Mouse (Mus musculus) Patski (cell line): Measurements from ENCODE around the gene Cxcl5. TPM values are rescaled to one million over a fixed set of nuclear protein-coding genes. Genes with fewer than 3 reads are reported as not detected.
"Not testable (repeated sequence)": the region's sequence is repeated elsewhere in the genome, so short reads cannot be mapped to it uniquely, and the experiment has no call there.

Experiments
- ATAC-seq: fragments of 100-300 bp; one replicate; pipeline ENCODE4 v1.8.0; 2021
- CTCF ChIA-PET: fragments of 350-600 bp; sonication (Branson Sonifier 250); formaldehyde crosslinking; loops from one replicate; lab custom pipeline; 2022; ENCODE audit warnings: inconsistent platforms; lab: Charles Lee
- POLR2A ChIA-PET: fragments of 350-600 bp; sonication (Branson Sonifier 250); formaldehyde crosslinking; loops from one replicate; lab custom pipeline; 2022; ENCODE audit warnings: antibody characterized with exemption, inconsistent platforms; lab: Charles Lee
- DNase-seq: peaks from one replicate; pipeline ENCODE4 v3.0.0-alpha.2; 2011; ENCODE audit warnings: low read depth, low spot score
- H3K27me3 ChIP-seq: fragments of 371-371 bp; one replicate; pipeline ENCODE4 v1.5.1; 2021
- CTCF ChIP-seq: fragments of 100-300 bp; IDR thresholded peaks from one replicate; pipeline ENCODE4 v1.5.1; 2021
- in situ Hi-C: fragments of 300-500 bp; cut with MboI; formaldehyde crosslinking; loops from 3 replicates; pipeline ENCODE4 v1.11.1; 2018; ENCODE audit warnings: low pct_unique_long_range_greater_than_20kb, mixed read lengths
- polyA plus RNA-seq: library from polyadenylated mRNA; unstranded; gene quantifications from one replicate; pipeline ENCODE4 v1.2.3, GENCODE M21; 2021

Gene Cxcl5
- polyA plus RNA-seq, 1 experiment from 2014 or later: 11.9 TPM

GRCm38 (mm10) chr5:90778856-90779255 lies 19.7 kb downstream of the Cxcl5 start:
- no peak for DNase-seq
- ChIA-PET POLR2A (no interaction called here), CTCF (interaction anchor here (1.1 to 2.0 kb wide), 4 partner anchors 9 to 116 kb away, joined by 3 to 7 read pairs (median 3); partner anchors contain the start of gene Ppbp)
- no peak for TF ChIP-seq CTCF
- in situ Hi-C loops: no loop called here
- no peak for ATAC-seq
- no peaks in the 10 kb centered on the region for H3K27me3 ChIP-seq

GRCm38 (mm10) chr5:90783697-90784096 lies 24.5 kb downstream of the Cxcl5 start:
- DNase-seq (no peak), ATAC-seq (no peak)
- ChIA-PET CTCF (interaction anchor here (1.5 to 3.1 kb wide), 2 partner anchors 122 to 125 kb away, joined by 3 to 17 read pairs; no protein-coding TSS in a partner anchor), POLR2A (no interaction called here)
- no peak for TF ChIP-seq CTCF
- in situ Hi-C loops: no loop called here
- H3K27me3 ChIP-seq: no peaks in the 10 kb centered on the region

- ChIA-PET POLR2A (no interaction called here), CTCF (interaction anchor here (0.6 to 3.2 kb wide), 15 partner anchors 13 to 126 kb away, joined by 3 to 39 read pairs (median 4); partner anchors contain the start of genes Cxcl5 and Pf4)
- DNase-seq (no peak), ATAC-seq (peak; percentile 17)
- in situ Hi-C loops: loop anchor here (5.0 kb wide), 1 partner anchor 129 kb away; no protein-coding TSS in a partner anchor
- TF ChIP-seq CTCF: peak; percentile 72
- H3K27me3 ChIP-seq: no peaks in the 10 kb centered on the region
These were observed 26.8 kb downstream of the Cxcl5 start, which contains the start of gene Cxcl3 for GRCm38 (mm10) chr5:90785659-90786588. Gene Cxcl3 (plus strand): TSS chr5:90786103.

GRCm38 (mm10) chr5:90788114-90788513 lies 29.0 kb downstream of the Cxcl5 start:
- H3K27me3 ChIP-seq: no peaks in the 10 kb centered on the region
- ChIA-PET POLR2A (interaction anchor here (1.4 kb wide), 1 partner anchor 18 kb away, joined by 5 read pairs; no protein-coding TSS in a partner anchor), CTCF (interaction anchor here (0.7 to 1.9 kb wide), 8 partner anchors 9 to 130 kb away, joined by 3 to 18 read pairs (median 3); partner anchors contain the start of gene Cxcl5)
- in situ Hi-C loops: loop anchor here (5.0 kb wide), 1 partner anchor 131 kb away; no protein-coding TSS in a partner anchor
- no peak for ATAC-seq
- TF ChIP-seq CTCF: peak; percentile 75
- no peak for DNase-seq

GRCm38 (mm10) chr5:90789306-90790073 lies 30.3 kb downstream of the Cxcl5 start:
- ATAC-seq: no peak
- no peak for DNase-seq
- in situ Hi-C loops: loop anchor here (5.0 to 10.0 kb wide), 2 partner anchors 115 to 132 kb away; partner anchors contain the start of gene Cxcl2
- POLR2A ChIA-PET: interaction anchor here (1.4 kb wide), 1 partner anchor 17 kb away, joined by 5 read pairs; no protein-coding TSS in a partner anchor
- CTCF ChIA-PET: interaction anchor here (0.9 to 1.9 kb wide), 3 partner anchors 8 to 128 kb away, joined by 4 to 18 read pairs (median 5); no protein-coding TSS in a partner anchor
- no peak for TF ChIP-seq CTCF
- H3K27me3 ChIP-seq: no peaks in the 10 kb centered on the region

- DNase-seq (no peak), ATAC-seq (no peak)
- POLR2A ChIA-PET: no interaction called here
- no peaks in the 10 kb centered on the region for H3K27me3 ChIP-seq
- CTCF ChIA-PET: interaction anchor here (1.5 to 1.8 kb wide), 2 partner anchors 44 to 110 kb away, joined by 4 to 5 read pairs; no protein-coding TSS in a partner anchor
- in situ Hi-C loops: loop anchor here (10.0 kb wide), 1 partner anchor 115 kb away; the partner anchor contains the start of gene Cxcl2
- no peak for TF ChIP-seq CTCF
These were observed 30.9 kb downstream of the Cxcl5 start for GRCm38 (mm10) chr5:90790074-90790502.

GRCm38 (mm10) chr5:90794195-90794625 lies 35.0 kb downstream of the Cxcl5 start, which contains the start of gene Cxcl15:
Gene Cxcl15 (plus strand): TSS chr5:90794534.
- TF ChIP-seq CTCF: no peak
- CTCF ChIA-PET: interaction anchor here (1.1 to 1.5 kb wide), 3 partner anchors 76 to 133 kb away, joined by 3 to 4 read pairs (median 3); no protein-coding TSS in a partner anchor
- in situ Hi-C loops: loop anchor here (10.0 kb wide), 1 partner anchor 111 kb away; the partner anchor contains the start of gene Cxcl2
- DNase-seq (no peak), ATAC-seq (no peak)
- POLR2A ChIA-PET: no interaction called here
- H3K27me3 ChIP-seq: no peaks in the 10 kb centered on the region

GRCm38 (mm10) chr5:90795392-90795791 lies 36.2 kb downstream of the Cxcl5 start:
- CTCF ChIA-PET: interaction anchor here (0.7 to 1.3 kb wide), 2 partner anchors 16 to 72 kb away, joined by 3 read pairs; no protein-coding TSS in a partner anchor
- DNase-seq, POLR2A ChIA-PET: not testable (repeated sequence)

GRCm38 (mm10) chr5:90804574-90804973 lies 45.4 kb downstream of the Cxcl5 start:
- H3K27me3 ChIP-seq: no peaks in the 10 kb centered on the region
- ATAC-seq: no peak
- CTCF ChIA-PET: interaction anchor here (1.1 to 1.7 kb wide), 3 partner anchors 15 to 59 kb away, joined by 4 to 5 read pairs (median 4); no protein-coding TSS in a partner anchor
- in situ Hi-C loops: no loop called here
- DNase-seq: no peak
- TF ChIP-seq CTCF: no peak
- POLR2A ChIA-PET: no interaction called here

More at GRCm38 (mm10) chr5:90795392-90795791, 36.2 kb downstream of the Cxcl5 start:
- in situ Hi-C loops: loop anchor here (10.0 kb wide), 1 partner anchor 109 kb away; the partner anchor contains the start of gene Cxcl2
- ATAC-seq, H3K27me3 ChIP-seq: not testable (repeated sequence)
